14 mouse cellular contexts compared by ENCODE assay signal in genomic region chr14:22294371-22294770, GRCm38 (mm10).
DNase-seq lines count a peak whose midpoint lies in the region; ATAC-seq and TF ChIP-seq lines count a peak whose summit lies in the region.
"Had no signal": no experiment of that assay in that cellular context is flagged by ENCODE, and none has a peak within 500 bp of the region (broad histone marks: within the 10 kb centered on the region; RNA-seq: fewer than 3 reads in every experiment).

No protein-coding gene starts in this region.

- H3K4me2 ChIP-seq in intestine, postnatal 0 days (replicated peaks; ENCODE audit: low read depth) = no peak overlapping the region
- H3K4me2 ChIP-seq in intestine, embryonic 15.5 days (replicated peaks) = no peak overlapping the region
- no peak overlapping the region for H3K4me2 ChIP-seq in lung, postnatal 0 days (replicated peaks; ENCODE audit: low read depth, low read length)
- H3K4me2 ChIP-seq: heart, embryonic 13.5 days; limb, embryonic 13.5 days; neural tube, embryonic 13.5 days had no signal

- no peak for TF ChIP-seq EP300 in lung, postnatal 0 days (IDR thresholded peaks at IDR 0.05)

- H3K27ac ChIP-seq in intestine, postnatal 0 days (ENCODE audit: low read depth, low read length) = no peak overlapping the region
- no peak overlapping the region for H3K27ac ChIP-seq in intestine, embryonic 15.5 days
- no peak overlapping the region for H3K27ac ChIP-seq in lung, postnatal 0 days (ENCODE audit: low read length)
- H3K27ac ChIP-seq: heart, embryonic 13.5 days; limb, embryonic 13.5 days; neural tube, embryonic 13.5 days had no signal

- no peak overlapping the region for H3K9ac ChIP-seq in intestine, postnatal 0 days (ENCODE audit: low read depth, low read length)
- no peak overlapping the region for H3K9ac ChIP-seq in intestine, embryonic 15.5 days
- no peak overlapping the region for H3K9ac ChIP-seq in lung, postnatal 0 days (replicated peaks; ENCODE audit: low read depth)
- H3K9ac ChIP-seq: heart, embryonic 13.5 days; limb, embryonic 13.5 days; neural tube, embryonic 13.5 days had no signal

- no peak for DNase-seq in lung, postnatal 0 days (ENCODE audit: low spot score)
- DNase-seq in lung, postnatal 14 days = no peak
- peak; percentile 5 for DNase-seq in NIH3T3 (ENCODE audit: low read depth)
- DNase-seq in frontal cortex, postnatal 36 days (ENCODE audit: low spot score in 2 of 2) = no peak
- DNase-seq: cerebellum, postnatal 14 days; gastrocnemius, postnatal 25 days; kidney, adult 8-10 months had no signal

- H3K27me3 ChIP-seq in intestine, postnatal 0 days (replicated peaks; ENCODE audit: control insufficient read depth, insufficient read depth, low read length) = no peaks in the 10 kb centered on the region
- no peaks in the 10 kb centered on the region for H3K27me3 ChIP-seq in intestine, embryonic 15.5 days (replicated peaks)
- H3K27me3 ChIP-seq in lung, postnatal 0 days (replicated peaks; ENCODE audit: insufficient read depth, low read length) = no peaks in the 10 kb centered on the region
- H3K27me3 ChIP-seq: heart, embryonic 13.5 days; neural tube, embryonic 13.5 days had no signal

- WGBS in intestine, postnatal 0 days = 90% methylated on average over 4 of the region's 4 CpGs
- WGBS in intestine, embryonic 15.5 days = 86% methylated on average over 4 of the region's 4 CpGs
- 84% methylated on average over 4 of the region's 4 CpGs for WGBS in lung, postnatal 0 days

- H3K36me3 ChIP-seq in intestine, postnatal 0 days (ENCODE audit: control insufficient read depth, insufficient read depth) = no peaks in the 10 kb centered on the region
- H3K36me3 ChIP-seq in intestine, embryonic 15.5 days = no peaks in the 10 kb centered on the region
- no peaks in the 10 kb centered on the region for H3K36me3 ChIP-seq in lung, postnatal 0 days (ENCODE audit: insufficient read depth, low read length)
- H3K36me3 ChIP-seq: heart, embryonic 13.5 days; limb, embryonic 13.5 days; neural tube, embryonic 13.5 days had no signal

- ATAC-seq in intestine, postnatal 0 days = no peak
- ATAC-seq in intestine, embryonic 15.5 days = no peak
- ATAC-seq in lung, postnatal 0 days = no peak; the same call in 1 of the 2 replicates
- peak; percentile 55; the same call in 1 of the 2 replicates for ATAC-seq in megakaryocyte-erythroid progenitor cell, adult 5-6 weeks (replicated peaks; ENCODE audit: low FRiP score, low TSS enrichment, poor library complexity, severe bottlenecking)
- ATAC-seq: forebrain, embryonic 16.5 days had no signal

- H3K9me3 ChIP-seq in intestine, postnatal 0 days (ENCODE audit: control insufficient read depth) = no peaks in the 10 kb centered on the region
- no peaks in the 10 kb centered on the region for H3K9me3 ChIP-seq in intestine, embryonic 15.5 days
- H3K9me3 ChIP-seq in lung, postnatal 0 days (ENCODE audit: low read length) = no peaks in the 10 kb centered on the region
- H3K9me3 ChIP-seq: heart, embryonic 13.5 days; limb, embryonic 13.5 days; neural tube, embryonic 13.5 days had no signal

- H3K4me1 ChIP-seq in intestine, postnatal 0 days (replicated peaks; ENCODE audit: control insufficient read depth, insufficient read depth, low read length) = no peaks in the 10 kb centered on the region
- H3K4me1 ChIP-seq in intestine, embryonic 15.5 days (replicated peaks) = 0 out of 2 replicates have a peak, but pooled peaks cover 3% of the 10 kb centered on the region
- H3K4me1 ChIP-seq in lung, postnatal 0 days (ENCODE audit: insufficient read depth, low read depth, low read length) = no peaks in the 10 kb centered on the region
- H3K4me1 ChIP-seq: heart, embryonic 13.5 days had no signal

- peak; percentile 51 for TF ChIP-seq CTCF in intestine, postnatal 0 days (IDR thresholded peaks at IDR 0.05; ENCODE audit: low read depth)
- peak; percentile 57 for TF ChIP-seq CTCF in lung, postnatal 0 days (IDR thresholded peaks at IDR 0.05)

- H3K4me3 ChIP-seq in intestine, postnatal 0 days (ENCODE audit: low read depth, low read length) = no peak overlapping the region
- H3K4me3 ChIP-seq in intestine, embryonic 15.5 days (replicated peaks) = no peak overlapping the region
- no peak overlapping the region for H3K4me3 ChIP-seq in lung, postnatal 0 days (ENCODE audit: low read depth, low read length)
- H3K4me3 ChIP-seq: heart, embryonic 13.5 days; limb, embryonic 13.5 days; neural tube, embryonic 13.5 days had no signal
